Mouse (Mus musculus) right cerebral cortex, adult 18-20 months (tissue): ENCODE measurements around the gene Gpank1.

ENCODE experiments used
- DNase-seq: peaks from one replicate; pipeline ENCODE4 v3.0.0; 2022; ENCODE audit warnings: mixed read lengths

The Gpank1 gene

GRCm38 (mm10) chr17:35121143-35121799 lies at the start of gene Gpank1:
Gene Gpank1, plus strand, starts transcription at chr17:35121455.
- peak; percentile 99 for DNase-seq

- DNase-seq: no peak
Measured at GRCm38 (mm10) chr17:35074097-35074496, 47.2 kb upstream of the Gpank1 start.

GRCm38 (mm10) chr17:35076507-35077176 lies 44.6 kb upstream of the Gpank1 start, which contains the start of gene Ly6g6e:
Gene Ly6g6e, plus strand, starts transcription at chr17:35076902.
- no peak for DNase-seq

GRCm38 (mm10) chr17:35077285-35077684 lies 44.0 kb upstream of the Gpank1 start:
- DNase-seq: no peak

DNA sequence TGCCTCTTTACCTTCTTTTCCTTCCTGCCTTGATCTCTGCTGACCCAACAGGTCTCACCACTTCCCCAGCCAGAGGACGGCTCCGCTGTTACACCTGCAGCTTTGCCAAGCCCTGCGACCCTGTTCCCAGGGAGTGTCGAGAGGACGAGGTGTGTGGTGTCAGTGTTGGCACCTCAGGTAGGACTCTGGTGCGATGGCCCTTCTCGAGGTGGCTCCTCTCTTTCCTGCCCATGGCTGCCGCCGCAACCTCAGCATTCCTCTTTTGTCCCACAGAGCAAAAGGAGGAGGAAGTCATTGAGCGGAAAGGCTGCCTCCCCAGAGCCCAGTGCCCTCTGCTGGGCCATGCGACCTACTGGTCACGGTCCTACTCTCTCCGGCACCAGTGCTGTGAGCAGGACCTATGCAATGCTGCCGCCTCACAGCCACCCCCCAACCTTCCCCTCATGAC lies 43.4 kb upstream of the Gpank1 start, which contains the start of gene Ly6g6d:
Ly6g6d (minus strand) TSS at position 280 of the 448 bp plus-strand sequence.
- DNase-seq: no peak

DNA sequence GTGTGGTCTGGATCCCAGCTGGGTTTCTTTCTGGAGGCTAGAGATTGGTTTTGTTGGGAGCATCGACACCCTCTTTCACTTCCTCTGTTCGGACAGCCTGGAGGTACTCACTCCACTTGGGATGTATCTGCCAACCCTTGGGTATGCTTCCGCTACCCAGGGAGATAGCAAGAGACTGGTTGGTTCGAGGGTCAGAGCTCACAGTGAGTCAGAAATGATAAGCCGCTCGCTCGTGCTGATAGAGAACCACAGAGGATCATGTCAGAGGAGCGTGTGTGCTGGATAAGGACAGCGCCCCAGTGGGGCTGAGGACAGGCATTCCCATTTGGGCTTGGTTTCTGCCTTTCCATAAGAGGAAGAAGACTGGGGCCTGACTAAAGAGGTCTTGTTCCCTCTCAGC lies 41.5 kb upstream of the Gpank1 start:
- DNase-seq: no peak

DNA sequence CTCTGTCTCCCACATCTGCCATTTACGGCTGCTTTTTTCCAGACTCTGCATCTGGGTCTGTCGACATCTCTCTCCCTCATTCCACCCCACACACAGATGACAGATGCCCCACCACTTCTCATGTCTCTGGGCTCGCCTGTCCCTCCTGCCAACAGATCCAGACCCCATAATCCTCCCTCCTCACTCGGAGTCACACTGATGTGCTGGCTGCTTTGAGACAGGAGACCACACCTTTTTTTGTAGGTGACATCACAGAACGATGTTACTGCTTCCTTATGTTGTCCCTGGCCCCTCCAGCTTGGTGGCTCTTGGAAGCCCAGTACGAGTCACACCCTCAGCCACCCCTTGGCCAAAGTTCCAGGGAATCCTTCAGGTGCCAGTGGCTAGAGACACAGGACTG lies 41.0 kb upstream of the Gpank1 start:
- no peak for DNase-seq

- DNase-seq: no peak
Measured at GRCm38 (mm10) chr17:35080710-35081109, 40.5 kb upstream of the Gpank1 start.

DNA sequence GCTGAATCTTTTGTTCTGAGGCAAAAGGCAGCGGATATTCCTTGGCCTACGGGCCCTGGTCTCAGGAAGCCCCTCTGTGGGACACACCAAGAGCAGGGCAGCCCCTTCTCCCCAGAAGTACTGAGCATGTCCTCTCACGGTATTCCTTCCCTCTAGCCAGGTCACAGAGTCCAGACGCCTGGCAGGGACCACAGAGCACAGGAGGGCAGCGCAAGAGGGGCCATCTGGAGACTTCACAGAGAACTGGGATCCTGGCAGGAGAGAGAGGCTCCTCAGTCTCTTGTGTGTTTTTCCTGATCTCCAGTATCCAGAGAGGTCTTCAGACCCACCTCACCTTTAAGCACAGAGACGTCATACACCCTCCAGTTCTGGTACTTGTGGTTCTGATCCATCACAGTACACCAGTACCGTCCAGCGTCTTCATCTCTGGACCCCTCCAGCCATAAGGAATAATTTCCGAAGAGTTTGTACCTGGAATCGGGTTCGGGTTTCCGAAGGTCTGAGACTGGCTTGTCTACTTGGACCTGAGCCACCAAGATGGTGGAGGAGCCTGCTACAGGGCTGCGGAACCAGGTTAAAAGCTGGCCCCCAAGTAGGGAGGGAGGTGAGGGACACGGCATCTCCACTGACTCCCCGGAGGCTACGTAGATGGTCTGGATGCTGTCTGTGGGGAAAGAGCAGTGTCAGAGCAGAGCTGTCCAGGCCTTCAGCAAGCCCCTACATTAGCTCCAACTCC lies 38.2 kb upstream of the Gpank1 start:
- DNase-seq: no peak

GRCm38 (mm10) chr17:35083929-35084497 lies 37.2 kb upstream of the Gpank1 start:
- no peak for DNase-seq

DNA sequence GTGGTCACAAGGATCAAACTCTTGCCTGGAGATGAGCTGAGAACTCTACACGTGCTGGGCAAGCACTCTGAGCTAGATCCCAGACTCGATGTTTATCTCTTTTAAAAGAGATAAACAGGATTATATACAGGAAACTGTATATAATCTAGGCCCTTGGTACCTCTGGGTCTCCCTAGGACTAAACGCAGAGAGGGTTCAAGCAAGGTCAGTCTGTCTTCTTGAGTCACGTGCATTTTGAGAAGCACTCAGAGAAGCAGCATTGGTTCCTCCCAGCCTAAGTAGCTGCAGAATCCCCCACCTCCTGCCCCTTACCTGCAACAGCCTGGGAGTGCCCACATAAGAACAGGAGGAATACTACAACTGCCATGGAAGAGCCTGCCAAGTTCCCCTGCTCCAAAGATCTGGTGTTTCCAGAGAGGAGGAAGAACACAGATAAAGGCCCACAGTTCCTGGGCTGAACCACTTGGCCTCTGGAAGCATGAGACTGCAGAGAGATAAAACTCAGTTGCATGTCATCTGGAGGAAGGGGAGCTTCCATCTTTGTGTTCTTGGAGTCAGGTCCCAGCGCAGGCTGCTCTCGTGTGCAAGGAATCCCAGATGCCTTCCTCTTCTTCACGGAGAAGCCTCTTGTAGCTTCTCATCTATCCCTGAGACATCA lies 35.9 kb upstream of the Gpank1 start, which contains the start of gene Ly6g6f:
Ly6g6f (minus strand) TSS at position 403 of the 658 bp plus-strand sequence.
- no peak for DNase-seq

- no peak for DNase-seq
Measured at GRCm38 (mm10) chr17:35088151-35088550, 33.1 kb upstream of the Gpank1 start.

DNA sequence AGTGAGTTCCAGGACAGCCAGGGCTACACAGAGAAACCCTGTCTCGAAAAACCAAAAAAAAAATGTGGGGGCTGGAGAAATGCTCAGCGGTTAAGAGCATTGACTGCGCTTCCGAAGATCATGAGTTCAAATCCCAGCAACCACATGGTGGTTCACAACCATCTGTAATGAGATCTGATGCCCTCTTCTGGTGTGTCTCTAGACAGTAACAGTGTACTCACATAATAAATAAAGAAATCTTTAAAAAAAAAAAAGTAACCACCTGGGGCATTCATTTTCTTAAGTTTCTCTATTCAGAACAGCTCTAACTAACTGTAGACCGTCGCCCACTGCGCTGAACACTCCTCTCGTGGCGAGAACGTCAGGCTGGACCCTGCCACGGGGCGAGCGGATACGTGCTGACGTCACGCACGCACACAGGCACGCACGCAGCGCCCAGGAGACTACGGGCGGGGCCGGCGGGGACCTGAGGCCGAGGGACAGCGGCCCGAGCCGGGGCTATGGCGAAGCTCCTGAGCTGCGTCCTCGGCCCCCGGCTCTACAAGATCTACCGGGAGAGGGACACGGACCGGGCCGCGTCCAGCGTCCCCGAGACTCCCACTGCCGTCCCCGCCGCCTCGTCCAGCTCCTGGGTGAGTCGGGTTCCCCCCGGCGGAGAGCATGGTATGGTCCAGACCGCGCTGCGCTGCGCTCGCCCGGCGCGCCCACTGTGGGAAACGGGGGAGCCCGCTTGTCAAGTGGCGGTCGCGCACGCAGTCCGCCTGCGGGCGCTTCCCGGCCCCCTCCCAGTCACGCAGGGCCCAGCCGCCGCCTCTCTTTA lies 32.2 kb upstream of the Gpank1 start, which contains the start of gene Abhd16a:
Abhd16a (plus strand) TSS at position 439 of the 820 bp plus-strand sequence.
- peak; percentile 97 for DNase-seq

DNA sequence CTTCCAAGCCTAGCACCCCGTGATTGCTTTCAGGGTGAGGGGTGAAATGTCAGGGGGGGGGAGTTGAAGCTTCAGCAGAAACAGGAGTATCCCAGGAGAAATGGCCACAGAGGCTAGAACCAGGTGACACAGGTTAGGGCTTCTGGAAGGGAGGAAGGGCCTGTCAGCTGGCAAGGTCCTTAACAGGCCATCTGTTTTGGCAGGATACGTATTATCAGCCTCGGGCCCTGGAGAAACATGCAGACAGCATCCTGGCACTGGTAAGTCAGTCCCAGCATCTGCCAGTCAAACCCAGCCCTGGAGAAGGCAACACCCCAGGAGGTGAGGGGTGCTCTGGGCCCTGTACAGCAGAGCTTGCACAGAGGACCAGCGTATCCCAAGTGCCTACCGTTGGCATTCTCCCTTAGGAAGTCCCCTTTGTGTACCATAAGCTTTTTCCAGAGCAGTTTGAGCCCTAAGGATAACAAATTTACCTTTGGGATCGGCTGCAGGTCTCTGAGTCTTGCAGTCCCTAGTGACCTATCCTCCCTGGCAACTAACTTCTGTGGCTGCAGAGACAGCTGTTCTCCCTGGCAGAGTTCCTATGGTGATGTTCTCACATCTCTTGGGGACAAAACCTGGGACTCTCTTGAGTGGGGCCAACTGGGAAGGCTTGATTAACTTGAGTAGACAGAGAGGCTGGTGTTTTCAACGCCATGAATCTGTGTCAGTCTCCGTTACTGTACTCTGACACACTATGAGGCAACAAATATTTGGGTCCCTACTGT lies 30.9 kb upstream of the Gpank1 start:
- DNase-seq: no peak

DNA sequence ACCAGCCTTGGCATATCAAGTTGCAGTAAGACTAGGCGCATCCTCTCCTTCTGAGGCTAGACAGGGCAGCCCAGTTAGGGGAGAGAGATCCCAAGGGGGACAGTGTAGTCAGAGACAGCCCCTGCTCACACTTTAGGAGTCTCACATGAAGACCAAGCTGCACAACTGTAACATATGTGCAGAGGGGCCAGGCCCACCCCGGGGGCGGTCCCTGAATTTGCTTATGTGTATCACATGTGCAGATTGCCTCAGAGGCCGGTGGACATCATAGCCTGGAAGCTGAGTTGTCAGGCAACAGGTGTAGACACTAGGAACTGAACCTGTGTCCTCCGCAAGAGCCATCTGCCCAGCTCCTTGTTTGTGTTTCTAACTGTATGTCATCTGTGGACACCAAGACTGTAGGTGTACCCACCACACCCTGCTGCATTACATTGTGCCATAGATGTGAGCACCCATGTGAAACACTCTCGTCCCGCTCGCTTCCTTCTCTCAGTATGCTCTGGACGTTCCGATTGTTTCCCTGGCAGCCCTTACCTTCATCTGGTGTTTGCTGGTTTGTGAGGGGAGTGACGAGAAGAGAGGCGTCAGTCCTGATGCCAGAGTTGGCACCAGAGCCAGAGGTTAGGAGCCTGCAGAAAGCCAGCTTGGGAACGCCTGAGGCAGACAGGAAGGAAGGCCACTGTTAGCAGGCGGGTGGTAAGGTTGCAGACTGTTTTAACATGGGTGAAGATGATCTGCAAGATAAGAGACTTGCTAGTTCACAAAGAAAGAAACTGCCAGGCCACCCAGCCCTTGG lies 28.7 kb upstream of the Gpank1 start:
- no peak for DNase-seq

GRCm38 (mm10) chr17:35094475-35095365 lies 26.5 kb upstream of the Gpank1 start:
- DNase-seq: no peak

- DNase-seq: no peak
Measured at GRCm38 (mm10) chr17:35096597-35096996, 24.7 kb upstream of the Gpank1 start.

DNA sequence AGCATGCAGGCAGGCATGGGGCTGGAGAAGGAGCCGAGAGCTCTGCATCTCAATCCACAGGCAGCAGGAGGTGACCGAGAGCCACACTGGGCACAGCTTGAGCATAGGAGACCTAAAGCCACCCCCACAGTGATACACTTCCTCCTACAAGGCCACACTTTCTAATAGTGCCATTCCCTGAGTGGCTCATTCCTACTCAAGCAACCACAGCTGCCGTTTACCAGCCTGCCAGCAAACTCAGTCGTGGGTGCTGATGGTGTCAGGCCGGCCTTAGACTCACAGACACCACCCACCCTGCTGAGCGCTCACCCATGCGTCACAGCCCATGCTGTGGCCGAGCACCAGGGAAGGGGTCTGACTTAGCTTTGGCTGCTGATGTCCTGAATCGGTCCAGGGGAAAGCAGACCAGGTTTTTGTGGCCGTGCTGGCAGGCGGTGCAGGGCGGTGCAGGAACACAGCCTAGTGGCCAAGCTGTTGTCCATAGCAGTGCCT lies 24.0 kb upstream of the Gpank1 start:
- DNase-seq: peak; percentile 79
